Mouse (Mus musculus) Patski (cell line): ENCODE data around the gene Kcnh4. TPM values are rescaled to one million over a fixed set of nuclear protein-coding genes. Genes with fewer than 3 reads are reported as not detected.

Experiments used
- ATAC-seq: fragments of 100-300 bp; one replicate; pipeline ENCODE4 v1.8.0; 2021
- CTCF ChIA-PET: fragments of 350-600 bp; sonication (Branson Sonifier 250); formaldehyde crosslinking; loops from one replicate; lab custom pipeline; 2022; ENCODE audit warnings: inconsistent platforms; lab: Charles Lee
- POLR2A ChIA-PET: fragments of 350-600 bp; sonication (Branson Sonifier 250); formaldehyde crosslinking; loops from one replicate; lab custom pipeline; 2022; ENCODE audit warnings: antibody characterized with exemption, inconsistent platforms; lab: Charles Lee
- DNase-seq: peaks from one replicate; pipeline ENCODE4 v3.0.0-alpha.2; 2011; ENCODE audit warnings: low read depth, low spot score
- H3K27me3 ChIP-seq: fragments of 371-371 bp; one replicate; pipeline ENCODE4 v1.5.1; 2021
- CTCF ChIP-seq: fragments of 100-300 bp; IDR thresholded peaks from one replicate; pipeline ENCODE4 v1.5.1; 2021
- in situ Hi-C: fragments of 300-500 bp; cut with MboI; formaldehyde crosslinking; loops from 3 replicates; pipeline ENCODE4 v1.11.1; 2018; ENCODE audit warnings: low pct_unique_long_range_greater_than_20kb, mixed read lengths
- polyA plus RNA-seq: library from polyadenylated mRNA; unstranded; gene quantifications from one replicate; pipeline ENCODE4 v1.2.3, GENCODE M21; 2021

The Kcnh4 gene
- polyA plus RNA-seq, 1 experiment from 2014 or later, result 0.01 TPM

- ChIA-PET POLR2A (interaction anchor here (0.6 kb wide), 1 partner anchor 247 kb away, joined by 4 read pairs; no protein-coding TSS in a partner anchor), CTCF (interaction anchor here (1.1 to 1.4 kb wide), 2 partner anchors 9 to 172 kb away, joined by 3 to 5 read pairs; no protein-coding TSS in a partner anchor)
- no peak for ATAC-seq
- DNase-seq, result no peak
- in situ Hi-C loops, result no loop called here
- H3K27me3 ChIP-seq, result no peaks in the 10 kb centered on the region
- TF ChIP-seq CTCF, result no peak
Measured at GRCm38 (mm10) chr11:100785774-100786173, 26.0 kb upstream of the Kcnh4 start.

GRCm38 (mm10) chr11:100784286-100784685 lies 24.5 kb upstream of the Kcnh4 start:
- CTCF ChIA-PET, result no interaction called here
- TF ChIP-seq CTCF, result no peak
- ATAC-seq (no peak), DNase-seq (no peak)
- H3K27me3 ChIP-seq, result no peaks in the 10 kb centered on the region
- POLR2A ChIA-PET, result no interaction called here
- in situ Hi-C loops, result no loop called here

DNA sequence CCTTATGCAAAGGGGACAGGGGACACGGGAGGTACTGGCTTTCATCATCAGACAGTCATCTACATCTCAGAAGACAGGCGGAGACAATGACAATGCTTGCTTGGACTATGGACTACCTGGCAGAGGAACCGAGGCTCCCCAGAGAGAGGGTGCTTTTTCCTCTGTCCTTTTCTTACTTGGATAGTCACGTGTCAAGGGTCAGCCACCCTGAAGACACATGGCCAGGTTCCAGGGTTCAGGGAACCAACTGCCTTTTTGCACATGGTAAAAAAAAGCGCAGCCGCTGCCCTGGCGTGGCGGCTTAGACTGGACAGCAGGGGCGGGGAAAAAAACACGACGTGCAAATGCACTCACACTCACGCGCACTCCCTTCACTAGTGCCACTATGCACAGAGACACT lies 22.8 kb upstream of the Kcnh4 start:
- CTCF ChIA-PET, result no interaction called here
- ATAC-seq (no peak), DNase-seq (no peak)
- H3K27me3 ChIP-seq, result no peaks in the 10 kb centered on the region
- in situ Hi-C loops, result no loop called here
- no peak for TF ChIP-seq CTCF
- POLR2A ChIA-PET, result no interaction called here

- CTCF ChIA-PET, result no interaction called here
- no peak for ATAC-seq
- in situ Hi-C loops, result no loop called here
- no peaks in the 10 kb centered on the region for H3K27me3 ChIP-seq
- POLR2A ChIA-PET, result no interaction called here
- no peak for TF ChIP-seq CTCF
- DNase-seq, result no peak
Measured at GRCm38 (mm10) chr11:100781763-100782475, 22.2 kb upstream of the Kcnh4 start.

DNA sequence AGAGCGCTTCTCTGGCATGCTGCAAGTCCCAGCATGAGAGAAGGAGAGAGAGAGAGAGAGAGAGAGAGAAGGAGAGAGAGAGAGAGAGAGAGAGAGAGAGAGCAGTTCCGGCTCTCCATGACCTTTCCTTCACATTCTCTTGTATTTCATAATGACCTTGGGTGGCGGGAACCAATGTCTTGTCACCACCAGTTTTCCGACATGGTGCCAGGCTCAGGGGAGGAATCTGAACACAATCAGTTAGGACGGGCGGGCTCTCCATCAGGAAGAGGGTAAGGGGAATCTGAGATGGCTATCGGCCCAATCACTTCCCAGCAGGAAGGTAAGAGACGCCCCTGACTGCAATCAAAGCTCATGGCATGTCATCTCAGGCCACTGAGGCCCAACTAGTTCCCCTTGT lies 20.5 kb upstream of the Kcnh4 start:
- no peak for ATAC-seq
- in situ Hi-C loops, result no loop called here
- ChIA-PET POLR2A (interaction anchor here (0.6 to 1.2 kb wide), 2 partner anchors 7 to 10 kb away, joined by 3 read pairs; no protein-coding TSS in a partner anchor), CTCF (no interaction called here)
- DNase-seq, result no peak
- no peak for TF ChIP-seq CTCF
- no peaks in the 10 kb centered on the region for H3K27me3 ChIP-seq

DNA sequence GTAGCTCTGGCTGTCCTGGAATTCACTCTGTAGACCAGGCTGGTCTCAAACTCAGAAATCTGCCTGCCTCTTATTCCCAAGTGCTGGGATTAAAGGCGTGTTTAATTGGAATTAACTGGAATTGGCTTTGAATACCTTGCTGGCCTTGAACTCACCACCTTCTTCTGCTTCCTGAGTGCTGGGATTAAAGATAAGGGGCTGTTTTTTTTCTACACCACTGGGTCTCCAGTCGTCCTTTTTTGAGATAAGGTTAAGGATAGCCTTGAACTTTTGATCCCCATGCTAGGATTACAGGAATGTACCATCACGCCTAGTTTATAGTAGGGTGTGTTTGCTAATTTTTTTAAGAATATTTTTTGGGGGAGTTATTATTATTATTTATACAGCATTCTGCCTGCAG lies 18.3 kb upstream of the Kcnh4 start:
- H3K27me3 ChIP-seq, result no peaks in the 10 kb centered on the region
- ChIA-PET CTCF (interaction anchor here (1.2 to 1.3 kb wide), 2 partner anchors 12 kb away, joined by 3 to 7 read pairs; no protein-coding TSS in a partner anchor), POLR2A (interaction anchor here (0.6 kb wide), 1 partner anchor 71 kb away, joined by 5 read pairs; no protein-coding TSS in a partner anchor)
- DNase-seq, result no peak
- in situ Hi-C loops, result no loop called here
- no peak for TF ChIP-seq CTCF
- ATAC-seq, result no peak

- ChIA-PET POLR2A (no interaction called here), CTCF (interaction anchor here (0.6 kb wide), 1 partner anchor 12 kb away, joined by 3 read pairs; no protein-coding TSS in a partner anchor)
- DNase-seq (no peak), ATAC-seq (no peak)
- in situ Hi-C loops, result no loop called here
- no peaks in the 10 kb centered on the region for H3K27me3 ChIP-seq
- no peak for TF ChIP-seq CTCF
Measured at GRCm38 (mm10) chr11:100775921-100776320, 16.2 kb upstream of the Kcnh4 start.

GRCm38 (mm10) chr11:100774261-100774660 lies 14.5 kb upstream of the Kcnh4 start:
- ATAC-seq (no peak), DNase-seq (no peak)
- CTCF ChIA-PET, result no interaction called here
- H3K27me3 ChIP-seq, result no peaks in the 10 kb centered on the region
- TF ChIP-seq CTCF, result no peak
- in situ Hi-C loops, result no loop called here
- POLR2A ChIA-PET, result no interaction called here

DNA sequence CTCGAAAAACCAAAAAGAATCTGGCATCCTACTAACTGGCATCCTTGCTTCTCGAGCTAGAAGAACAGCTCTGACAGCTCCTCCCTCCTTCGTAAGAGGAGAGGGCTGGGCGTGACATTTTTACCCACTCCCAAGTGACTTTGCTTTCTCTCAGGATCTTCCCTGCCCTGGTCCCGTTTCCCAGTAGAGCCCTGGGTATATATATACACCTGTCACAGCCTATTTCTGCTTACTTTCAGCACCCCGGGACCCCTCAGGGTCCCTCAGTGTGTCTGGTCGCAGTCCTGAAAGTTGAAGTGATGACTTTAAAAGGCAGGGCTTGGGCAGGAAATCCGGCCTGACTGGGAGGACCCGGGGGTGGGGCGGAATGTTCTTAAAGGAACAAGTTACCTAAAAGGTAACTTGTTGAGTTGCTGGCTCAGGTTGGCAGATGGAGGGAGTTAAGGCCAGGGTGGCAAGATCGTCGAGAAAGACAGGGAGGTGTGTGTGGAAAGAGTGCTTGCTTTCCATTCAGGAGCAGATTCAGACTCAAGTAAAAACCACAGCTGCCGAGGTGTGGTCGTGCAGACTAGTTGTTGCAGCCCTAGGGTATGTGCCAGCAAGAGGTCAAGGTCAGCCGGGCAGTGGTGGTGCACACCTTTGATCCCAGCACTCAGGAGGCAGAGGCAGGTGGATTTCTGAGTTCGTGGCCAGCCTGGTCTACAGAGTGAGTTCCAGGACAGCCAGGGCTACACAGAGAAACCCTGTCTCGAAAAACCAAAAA lies 11.1 kb upstream of the Kcnh4 start, which contains the start of gene Ghdc:
Gene Ghdc (minus strand): TSS at position 312 of the 763 bp plus-strand sequence.
- in situ Hi-C loops, result no loop called here
- ATAC-seq (peak; percentile 80), DNase-seq (no peak)
- POLR2A ChIA-PET, result interaction anchor here (1.7 kb wide), 1 partner anchor 37 kb away, joined by 5 read pairs; no protein-coding TSS in a partner anchor
- no peaks in the 10 kb centered on the region for H3K27me3 ChIP-seq
- TF ChIP-seq CTCF, result no peak
- CTCF ChIA-PET, result interaction anchor here (0.6 to 1.4 kb wide), 3 partner anchors 9 to 183 kb away, joined by 3 to 6 read pairs (median 4); no protein-coding TSS in a partner anchor

DNA sequence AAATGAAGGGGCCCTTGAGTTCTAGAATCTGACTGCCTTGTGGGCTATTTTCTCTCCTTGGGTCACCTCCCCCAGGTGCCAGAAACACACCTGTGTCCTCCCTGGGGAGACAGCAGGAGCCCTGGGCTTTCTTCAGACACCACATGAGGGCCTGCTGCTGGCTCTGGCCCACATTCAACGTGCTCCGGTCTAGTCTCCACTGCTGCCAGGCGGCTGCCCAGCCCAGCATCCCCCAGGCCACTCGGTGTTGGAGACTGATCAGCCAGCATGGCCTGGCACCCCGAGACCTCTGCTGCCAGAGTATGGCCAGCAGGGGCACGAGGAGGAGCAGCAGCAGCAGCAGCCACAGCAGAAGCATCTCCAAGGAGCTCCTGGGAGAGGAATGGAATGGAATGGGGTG lies 10.2 kb upstream of the Kcnh4 start:
- no peaks in the 10 kb centered on the region for H3K27me3 ChIP-seq
- in situ Hi-C loops, result no loop called here
- DNase-seq, result no peak
- CTCF ChIA-PET, result interaction anchor here (0.6 kb wide), 1 partner anchor 8 kb away, joined by 3 read pairs; no protein-coding TSS in a partner anchor
- no peak for TF ChIP-seq CTCF
- POLR2A ChIA-PET, result interaction anchor here (1.7 kb wide), 1 partner anchor 38 kb away, joined by 5 read pairs; no protein-coding TSS in a partner anchor
- ATAC-seq, result peak; percentile 13
